Mouse (Mus musculus): ENCODE measurements around the gene Cers2. TPM values are rescaled to one million over a fixed set of nuclear protein-coding genes. Genes with fewer than 3 reads are reported as not detected.

Cers2 gene
- polyA plus RNA-seq, 1 experiment from 2014 or later: 138 TPM

DNA sequence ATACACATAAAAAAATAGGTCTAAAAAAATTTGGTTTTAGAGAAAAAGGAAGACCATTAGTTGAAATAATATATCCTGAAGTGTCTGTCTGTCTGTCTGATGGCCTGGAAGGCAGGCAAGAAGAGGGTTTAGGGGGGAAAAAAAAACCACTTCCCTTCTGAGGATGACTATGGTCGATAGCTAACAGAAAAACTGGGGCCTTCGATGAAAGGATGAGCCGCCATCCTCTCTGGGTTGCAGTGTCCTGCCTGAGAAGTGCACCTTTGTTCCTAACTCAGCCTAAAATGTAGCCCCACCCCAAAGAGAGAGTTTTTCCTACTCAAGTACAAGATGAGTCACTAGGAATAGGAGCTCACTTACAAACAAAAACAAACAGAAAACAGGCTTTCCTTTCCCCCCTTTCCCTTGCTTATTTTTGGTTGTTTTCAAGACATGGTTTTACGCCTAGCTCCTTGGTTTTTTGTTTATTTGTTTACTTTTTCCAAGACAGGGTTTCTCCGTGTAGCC is 38.1 kb upstream of the Cers2 start:
- WGBS: 77% methylated on average over 5 of the region's 5 CpGs
- Histone ChIP-seq H3K4me1 (ENCODE audit: control insufficient read depth, insufficient read depth, low read length) (no peaks in the 10 kb centered on the region), H3K27me3 (ENCODE audit: control insufficient read depth, insufficient read depth, low read length) (no peaks in the 10 kb centered on the region), H3K4me2 (ENCODE audit: low read depth, severe bottlenecking) (no peak overlapping the region), H3K9me3 (ENCODE audit: control insufficient read depth, low read length) (no peaks in the 10 kb centered on the region), H3K4me3 (ENCODE audit: low read depth, low read length) (no peak overlapping the region), H3K36me3 (ENCODE audit: control insufficient read depth, insufficient read depth, low read length) (no peaks in the 10 kb centered on the region), H3K9ac (ENCODE audit: low read length) (no peak overlapping the region), H3K27ac (replicated peaks; ENCODE audit: low read depth, low read length) (no peak overlapping the region)
- DNase-seq (ENCODE audit: low spot score) (no peak), ATAC-seq (ENCODE audit: insufficient number of reproducible peaks, low FRiP score, low TSS enrichment, low read depth) (no peak)

DNA sequence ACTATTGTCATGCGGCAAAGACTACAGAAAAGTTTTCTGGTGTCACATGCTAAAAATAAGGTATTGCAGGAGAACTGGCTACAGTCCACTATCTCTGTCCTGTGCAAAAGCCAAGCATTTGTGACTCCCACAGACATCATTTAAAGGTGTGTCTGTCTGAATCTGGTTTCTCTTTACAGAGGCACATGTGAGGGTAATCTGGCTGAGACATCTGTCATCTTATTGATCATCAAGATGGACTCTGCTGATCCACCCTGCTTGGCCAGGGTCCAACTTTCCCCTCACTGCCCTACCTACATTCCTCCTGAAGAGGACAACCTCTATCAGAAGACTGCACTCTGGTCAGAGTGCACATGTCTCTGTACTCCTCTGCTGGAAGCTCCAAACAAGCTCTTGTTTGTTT is 37.4 kb upstream of the Cers2 start:
- no peaks in the 10 kb centered on the region for H3K36me3 ChIP-seq (ENCODE audit: control insufficient read depth, insufficient read depth, low read length)
- H3K4me1 ChIP-seq (ENCODE audit: control insufficient read depth, insufficient read depth, low read length): no peaks in the 10 kb centered on the region
- DNase-seq (ENCODE audit: low spot score) (no peak), ATAC-seq (ENCODE audit: insufficient number of reproducible peaks, low FRiP score, low TSS enrichment, low read depth) (no peak)
- H3K9me3 ChIP-seq (ENCODE audit: control insufficient read depth, low read length): no peaks in the 10 kb centered on the region
- no peak overlapping the region for H3K4me3 ChIP-seq (ENCODE audit: low read depth, low read length)
- H3K9ac ChIP-seq (ENCODE audit: low read length): no peak overlapping the region
- no peaks in the 10 kb centered on the region for H3K27me3 ChIP-seq (ENCODE audit: control insufficient read depth, insufficient read depth, low read length)
- no peak overlapping the region for H3K4me2 ChIP-seq (ENCODE audit: low read depth, severe bottlenecking)
- 89% methylated on average over 1 of the region's 1 CpGs for WGBS
- H3K27ac ChIP-seq (replicated peaks; ENCODE audit: low read depth, low read length): no peak overlapping the region

DNA sequence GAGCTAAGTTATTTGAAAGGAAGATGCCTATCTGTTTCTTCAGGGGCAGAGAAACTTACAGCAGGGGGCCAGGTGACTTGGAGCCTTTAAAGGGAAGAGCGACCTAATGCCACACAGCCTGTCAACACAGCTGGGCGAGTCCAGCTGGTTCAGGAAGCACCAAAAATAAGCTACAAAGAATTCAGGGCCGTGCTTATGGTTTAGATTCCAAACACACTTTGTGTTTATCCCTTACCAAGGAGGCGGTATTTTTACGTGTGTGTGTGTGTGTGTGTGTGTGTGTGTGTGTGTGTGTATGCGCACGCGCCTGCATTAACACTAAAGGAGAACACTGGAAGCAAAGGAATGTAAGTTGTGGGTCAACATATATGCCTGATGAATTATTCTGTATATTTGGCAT is 33.8 kb upstream of the Cers2 start:
- peak overlapping the region; percentile 38; the same call in 1 of the 2 replicates for H3K9ac ChIP-seq (ENCODE audit: low read length)
- H3K27me3 ChIP-seq (ENCODE audit: control insufficient read depth, insufficient read depth, low read length): no peaks in the 10 kb centered on the region
- H3K4me3 ChIP-seq (ENCODE audit: low read depth, low read length): peak overlapping the region; percentile 67
- H3K36me3 ChIP-seq (ENCODE audit: control insufficient read depth, insufficient read depth, low read length): no peaks in the 10 kb centered on the region
- DNase-seq (ENCODE audit: low spot score) (peak; percentile 29), ATAC-seq (ENCODE audit: insufficient number of reproducible peaks, low FRiP score, low TSS enrichment, low read depth) (no peak)
- no peak overlapping the region for H3K27ac ChIP-seq (replicated peaks; ENCODE audit: low read depth, low read length)
- no peaks in the 10 kb centered on the region for H3K9me3 ChIP-seq (ENCODE audit: control insufficient read depth, low read length)
- 34% methylated on average over 8 of the region's 8 CpGs for WGBS
- peaks cover 8% of the 10 kb centered on the region for H3K4me1 ChIP-seq (ENCODE audit: control insufficient read depth, insufficient read depth, low read length)
- H3K4me2 ChIP-seq (ENCODE audit: low read depth, severe bottlenecking): peak overlapping the region; percentile 62

DNA sequence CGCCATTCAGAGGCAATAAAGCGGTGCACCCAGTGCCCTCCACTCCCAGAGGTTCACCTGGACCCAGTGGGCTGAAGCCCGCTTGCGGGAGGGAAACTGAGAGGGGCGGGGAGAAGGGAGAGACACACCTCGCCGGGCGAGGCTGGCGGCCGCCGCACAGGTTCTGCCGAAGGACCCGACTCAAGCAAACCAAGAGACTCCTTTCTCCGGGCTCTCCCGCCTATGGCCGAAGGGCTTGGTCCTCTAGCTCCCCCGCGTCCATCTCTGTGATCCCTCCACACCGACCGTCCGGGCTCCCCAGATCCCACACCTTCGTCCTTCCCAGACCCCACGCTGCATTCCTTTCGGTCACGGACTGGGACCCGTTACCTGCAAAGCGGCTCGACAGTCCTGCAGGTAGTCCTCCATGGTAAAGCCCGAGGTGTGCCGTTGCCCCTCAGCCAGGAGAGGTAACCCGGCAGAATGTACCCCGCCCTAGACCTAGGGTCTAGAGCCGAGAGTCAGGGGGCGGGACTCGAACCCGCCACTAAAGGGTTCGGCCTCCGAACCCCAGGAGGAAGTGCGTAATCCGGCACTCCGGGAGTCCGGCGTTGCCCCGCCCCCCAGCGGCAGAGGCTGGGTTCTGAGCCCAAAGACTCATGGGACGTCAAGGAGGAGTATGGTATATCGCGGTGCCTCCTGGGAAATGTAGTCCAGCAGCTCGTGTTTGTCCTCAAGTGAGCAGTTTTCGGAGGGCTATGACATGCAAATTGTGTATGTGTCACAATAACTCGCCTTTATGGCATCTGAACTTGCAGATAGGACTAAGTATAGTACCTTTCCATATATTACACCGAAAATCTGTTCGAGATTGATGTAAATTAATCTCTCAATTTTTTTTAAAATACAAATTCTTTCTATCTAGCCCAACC is 33.1 kb upstream of the Cers2 start, which contains the start of the genes Mindy1 and Prune1:
Gene Mindy1, plus strand, starts transcription at position 130 of the 911 bp plus-strand sequence.
Gene Prune1, minus strand, starts transcription at position 861 of the 911 bp plus-strand sequence.
- 1% methylated on average over 53 of the region's 53 CpGs for WGBS
- H3K4me1 ChIP-seq (ENCODE audit: control insufficient read depth, insufficient read depth, low read length): peaks cover 8% of the 10 kb centered on the region
- H3K9me3 ChIP-seq (ENCODE audit: control insufficient read depth, low read length): no peaks in the 10 kb centered on the region
- ATAC-seq (ENCODE audit: insufficient number of reproducible peaks, low FRiP score, low TSS enrichment, low read depth): peak; percentile 88
- H3K36me3 ChIP-seq (ENCODE audit: control insufficient read depth, insufficient read depth, low read length): no peaks in the 10 kb centered on the region
- peak within 1 kb of the TSS; percentile 76 for H3K9ac ChIP-seq (ENCODE audit: low read length)
- peak within 1 kb of the TSS; percentile 67 for H3K4me3 ChIP-seq (ENCODE audit: low read depth, low read length)
- peak within 1 kb of the TSS; percentile 62 for H3K4me2 ChIP-seq (ENCODE audit: low read depth, severe bottlenecking)
- peak; percentile 99 for DNase-seq (ENCODE audit: low spot score)
- H3K27me3 ChIP-seq (ENCODE audit: control insufficient read depth, insufficient read depth, low read length): no peaks in the 10 kb centered on the region
- H3K27ac ChIP-seq (replicated peaks; ENCODE audit: low read depth, low read length): peak within 1 kb of the TSS; percentile 88

DNA sequence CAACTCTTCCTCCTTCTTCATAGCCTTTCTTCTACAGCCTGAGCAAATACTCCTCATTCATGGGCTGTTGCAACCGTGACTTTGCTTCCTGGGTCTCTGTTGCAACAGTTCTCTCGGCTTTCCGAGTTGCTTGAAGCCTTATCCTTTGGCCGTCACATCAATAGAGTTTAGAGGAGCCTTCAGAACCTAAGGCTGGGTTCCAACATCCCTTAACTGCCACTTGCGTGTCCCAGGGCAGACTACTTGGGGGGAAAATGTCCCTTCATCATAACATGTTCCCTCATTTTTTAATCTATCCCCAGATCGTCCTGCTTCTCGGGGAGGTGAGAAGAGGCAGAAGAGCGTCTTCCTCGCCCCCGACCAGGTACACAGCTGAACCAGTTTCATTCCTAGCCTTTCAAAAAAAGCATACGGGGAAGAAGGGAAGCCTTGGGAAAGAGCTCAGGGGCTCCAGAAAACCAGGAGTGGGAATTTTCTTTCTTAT is 32.2 kb upstream of the Cers2 start:
- Histone ChIP-seq H3K4me2 (ENCODE audit: low read depth, severe bottlenecking) (peak overlapping the region; percentile 62), H3K9me3 (ENCODE audit: control insufficient read depth, low read length) (no peaks in the 10 kb centered on the region), H3K36me3 (ENCODE audit: control insufficient read depth, insufficient read depth, low read length) (no peaks in the 10 kb centered on the region), H3K4me1 (ENCODE audit: control insufficient read depth, insufficient read depth, low read length) (peaks cover 8% of the 10 kb centered on the region), H3K9ac (ENCODE audit: low read length) (peak overlapping the region; percentile 75), H3K27me3 (ENCODE audit: control insufficient read depth, insufficient read depth, low read length) (no peaks in the 10 kb centered on the region), H3K4me3 (ENCODE audit: low read depth, low read length) (peak overlapping the region; percentile 67), H3K27ac (replicated peaks; ENCODE audit: low read depth, low read length) (peak overlapping the region; percentile 88)
- ATAC-seq (ENCODE audit: insufficient number of reproducible peaks, low FRiP score, low TSS enrichment, low read depth) (no peak), DNase-seq (ENCODE audit: low spot score) (no peak)
- under 1% methylated on average over 11 of the region's 11 CpGs for WGBS

DNA sequence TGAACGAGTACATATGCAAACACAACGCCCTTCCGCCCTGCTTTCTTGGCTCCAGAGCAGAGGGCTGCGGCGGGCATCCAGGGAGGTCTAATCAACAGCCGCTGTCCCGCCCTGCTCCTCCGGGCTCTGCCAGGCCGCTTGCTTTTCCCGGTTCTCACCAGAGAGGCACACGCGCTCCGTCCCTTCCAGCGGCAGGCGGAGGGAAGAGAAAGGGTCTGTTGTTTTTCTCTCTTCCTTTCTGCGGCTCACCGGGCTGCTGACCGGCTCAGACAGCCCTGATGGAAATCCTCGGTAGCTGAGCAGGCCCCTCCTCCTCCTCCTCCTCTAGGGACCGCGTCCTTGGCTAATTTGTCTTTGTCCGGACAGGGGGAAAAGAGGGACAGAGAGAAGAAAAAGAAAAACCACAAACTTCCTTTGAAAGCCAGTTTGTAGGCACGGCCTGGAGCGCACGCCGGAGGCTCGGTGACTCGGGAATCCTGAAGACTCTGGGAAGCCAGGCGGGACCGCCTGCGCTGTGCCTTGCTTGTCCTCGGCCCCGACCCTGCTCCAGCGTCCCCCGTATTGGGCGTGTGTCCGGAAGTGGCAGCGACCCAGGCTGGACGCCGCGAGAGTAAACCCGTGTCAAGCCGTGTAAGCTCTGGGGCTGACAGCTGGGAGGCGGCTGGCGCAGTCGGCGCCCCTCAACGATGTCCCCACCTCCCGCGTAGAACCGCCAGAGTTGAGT is 31.6 kb upstream of the Cers2 start:
- H3K9me3 ChIP-seq (ENCODE audit: control insufficient read depth, low read length): no peaks in the 10 kb centered on the region
- peak overlapping the region; percentile 88 for H3K27ac ChIP-seq (replicated peaks; ENCODE audit: low read depth, low read length)
- H3K9ac ChIP-seq (ENCODE audit: low read length): peak overlapping the region; percentile 75
- no peaks in the 10 kb centered on the region for H3K27me3 ChIP-seq (ENCODE audit: control insufficient read depth, insufficient read depth, low read length)
- peaks cover 8% of the 10 kb centered on the region for H3K4me1 ChIP-seq (ENCODE audit: control insufficient read depth, insufficient read depth, low read length)
- H3K4me3 ChIP-seq (ENCODE audit: low read depth, low read length): peak overlapping the region; percentile 67
- under 1% methylated on average over 51 of the region's 51 CpGs for WGBS
- peak; percentile 58 for ATAC-seq (ENCODE audit: insufficient number of reproducible peaks, low FRiP score, low TSS enrichment, low read depth)
- H3K4me2 ChIP-seq (ENCODE audit: low read depth, severe bottlenecking): peak overlapping the region; percentile 62
- H3K36me3 ChIP-seq (ENCODE audit: control insufficient read depth, insufficient read depth, low read length): no peaks in the 10 kb centered on the region; the same call in 1 of the 2 replicates
- DNase-seq (ENCODE audit: low spot score): peak; percentile 85

DNA sequence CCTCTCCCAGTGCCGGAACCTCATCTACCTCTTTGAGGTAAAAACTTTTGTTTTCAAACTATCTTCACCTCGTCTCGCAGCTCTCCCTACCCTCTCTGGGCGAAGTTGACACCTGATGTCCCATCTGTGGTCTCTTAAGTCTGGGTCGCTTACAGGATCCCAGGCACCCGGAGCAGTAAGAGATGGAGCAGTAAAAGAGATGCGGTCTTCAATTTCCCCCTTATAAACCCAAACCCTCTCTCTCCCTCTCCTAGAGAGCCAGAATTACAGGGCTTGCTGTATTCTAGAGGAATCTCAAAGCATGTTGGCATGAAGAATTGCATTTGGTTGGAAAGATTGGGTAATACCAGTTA is 31.0 kb upstream of the Cers2 start:
- peak overlapping the region; percentile 75 for H3K9ac ChIP-seq (ENCODE audit: low read length)
- H3K36me3 ChIP-seq (ENCODE audit: control insufficient read depth, insufficient read depth, low read length): peaks cover 2% of the 10 kb centered on the region; the same call in 1 of the 2 replicates
- H3K27me3 ChIP-seq (ENCODE audit: control insufficient read depth, insufficient read depth, low read length): no peaks in the 10 kb centered on the region
- WGBS: 1% methylated on average over 7 of the region's 7 CpGs
- no peak for DNase-seq (ENCODE audit: low spot score)
- H3K4me3 ChIP-seq (ENCODE audit: low read depth, low read length): peak overlapping the region; percentile 67
- H3K4me1 ChIP-seq (ENCODE audit: control insufficient read depth, insufficient read depth, low read length): peaks cover 8% of the 10 kb centered on the region
- ATAC-seq (ENCODE audit: insufficient number of reproducible peaks, low FRiP score, low TSS enrichment, low read depth): no peak
- H3K27ac ChIP-seq (replicated peaks; ENCODE audit: low read depth, low read length): peak overlapping the region; percentile 88
- H3K4me2 ChIP-seq (ENCODE audit: low read depth, severe bottlenecking): peak overlapping the region; percentile 62
- H3K9me3 ChIP-seq (ENCODE audit: control insufficient read depth, low read length): no peaks in the 10 kb centered on the region

DNA sequence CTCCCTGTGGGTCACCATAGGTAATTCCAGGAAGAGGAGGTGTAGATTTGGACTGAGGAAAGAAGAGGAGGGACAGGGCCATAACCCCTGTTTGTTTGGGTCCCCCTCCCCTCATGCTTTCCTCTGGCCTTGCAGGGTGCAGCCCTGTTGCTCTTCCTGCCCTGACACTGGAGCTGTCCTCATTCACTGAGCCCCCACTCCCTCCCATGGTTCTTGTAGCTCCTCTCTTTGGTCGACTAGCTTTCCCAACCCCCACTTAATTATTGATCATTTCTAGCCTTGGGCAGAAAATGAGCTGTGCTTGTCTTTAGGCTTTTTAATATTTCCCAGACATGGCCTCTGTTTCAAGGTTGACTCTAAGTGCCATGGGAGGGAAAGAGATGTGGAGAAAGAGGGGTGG is 30.5 kb upstream of the Cers2 start:
- Histone ChIP-seq H3K36me3 (ENCODE audit: control insufficient read depth, insufficient read depth, low read length) (peaks cover 2% of the 10 kb centered on the region; the same call in 1 of the 2 replicates), H3K4me1 (ENCODE audit: control insufficient read depth, insufficient read depth, low read length) (peaks cover 8% of the 10 kb centered on the region), H3K4me3 (ENCODE audit: low read depth, low read length) (peak overlapping the region; percentile 67), H3K9me3 (ENCODE audit: control insufficient read depth, low read length) (no peaks in the 10 kb centered on the region), H3K27me3 (ENCODE audit: control insufficient read depth, insufficient read depth, low read length) (no peaks in the 10 kb centered on the region), H3K9ac (ENCODE audit: low read length) (peak overlapping the region; percentile 75), H3K27ac (replicated peaks; ENCODE audit: low read depth, low read length) (no peak overlapping the region), H3K4me2 (ENCODE audit: low read depth, severe bottlenecking) (peak overlapping the region; percentile 62)
- ATAC-seq (ENCODE audit: insufficient number of reproducible peaks, low FRiP score, low TSS enrichment, low read depth): no peak
- 22% methylated on average over 1 of the region's 1 CpGs for WGBS
- DNase-seq (ENCODE audit: low spot score): peak; percentile 19

All from limb, embryonic 11.5 days (tissue).